Mouse (Mus musculus) spleen, adult 12 weeks (tissue): ENCODE results near the gene Ttc27.
"Not testable (repeated sequence)": the region's sequence is repeated elsewhere in the genome, so short reads cannot be mapped to it uniquely, and the experiment has no call there.

Source experiments
- DNase-seq: peaks from one replicate; pipeline ENCODE4 v3.0.0; 2022; ENCODE audit warnings: low spot score

Ttc27 gene

DNA sequence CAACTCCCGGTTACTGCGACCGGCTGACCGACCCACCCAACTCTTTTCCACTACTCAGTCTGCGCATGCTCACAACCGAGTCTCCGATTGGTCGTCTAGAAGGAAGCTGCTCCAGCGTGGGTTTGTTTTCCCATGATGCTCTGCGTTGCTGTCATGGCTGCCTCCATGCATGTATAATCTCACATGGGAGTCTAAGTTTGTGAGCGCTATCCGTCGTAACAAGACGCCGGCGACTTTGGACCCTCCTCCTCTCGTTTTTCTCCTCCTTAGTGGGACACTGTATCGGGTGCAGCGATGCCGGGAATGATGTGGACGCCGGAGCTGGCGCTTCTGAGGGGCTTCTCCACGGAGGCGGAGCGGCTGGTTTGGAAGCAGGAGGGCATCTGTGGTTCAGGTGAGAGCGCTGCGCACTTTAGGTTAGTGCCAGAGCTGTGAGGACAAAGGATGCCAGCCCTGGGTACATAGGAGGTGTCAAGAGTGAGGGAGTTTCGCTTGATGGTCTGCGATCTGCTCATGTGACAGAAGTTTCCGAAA lies at the start of gene Ttc27:
Gene Ttc27 (plus strand): TSS at position 115 of the 534 bp plus-strand sequence.
- peak; percentile 88 for DNase-seq

GRCm38 (mm10) chr17:74668010-74668409 lies 49.5 kb upstream of the Ttc27 start:
- no peak for DNase-seq

- DNase-seq: no peak
Observed at GRCm38 (mm10) chr17:74670031-74670430, 47.5 kb upstream of the Ttc27 start.

DNA sequence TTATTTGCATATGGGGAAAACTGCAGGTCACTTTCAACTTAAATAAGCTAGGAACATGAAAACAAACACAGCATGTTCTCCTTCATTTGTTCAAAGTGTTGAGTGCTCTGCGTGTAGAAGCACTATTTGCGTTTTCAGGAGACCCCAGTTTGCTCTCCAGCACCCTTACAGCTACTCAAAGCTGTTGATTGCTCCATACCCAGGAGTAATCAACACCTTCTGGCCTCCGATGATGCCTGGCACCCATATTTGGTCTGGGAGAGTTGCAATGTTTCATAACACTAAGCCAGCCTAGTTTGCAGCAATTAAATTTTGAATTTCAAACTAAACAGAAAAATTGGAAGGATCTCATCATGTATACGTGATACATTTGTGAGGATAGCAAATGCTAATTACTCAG lies 45.1 kb upstream of the Ttc27 start:
- DNase-seq: no peak

- no peak for DNase-seq
Observed at GRCm38 (mm10) chr17:74673251-74673650, 44.3 kb upstream of the Ttc27 start.

DNA sequence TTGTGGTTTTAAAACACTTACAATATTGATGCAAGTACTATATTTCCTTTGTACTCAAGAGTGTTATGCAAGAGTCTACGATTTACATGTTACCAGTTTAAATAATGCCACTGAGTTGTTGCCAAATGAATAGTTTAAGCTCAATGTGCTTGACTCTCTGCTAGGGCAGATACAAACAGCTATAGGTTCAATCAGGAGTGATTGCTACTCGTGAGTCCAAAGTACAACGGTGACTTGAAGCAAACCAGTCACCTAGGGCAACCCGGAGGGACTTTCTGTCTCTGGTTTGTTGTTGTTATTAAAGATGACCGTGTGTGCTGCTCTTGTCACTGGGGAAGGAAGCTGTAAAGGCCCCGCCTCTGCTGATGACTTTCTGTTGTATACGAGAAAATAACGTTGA lies 39.5 kb upstream of the Ttc27 start:
- DNase-seq: no peak

DNA sequence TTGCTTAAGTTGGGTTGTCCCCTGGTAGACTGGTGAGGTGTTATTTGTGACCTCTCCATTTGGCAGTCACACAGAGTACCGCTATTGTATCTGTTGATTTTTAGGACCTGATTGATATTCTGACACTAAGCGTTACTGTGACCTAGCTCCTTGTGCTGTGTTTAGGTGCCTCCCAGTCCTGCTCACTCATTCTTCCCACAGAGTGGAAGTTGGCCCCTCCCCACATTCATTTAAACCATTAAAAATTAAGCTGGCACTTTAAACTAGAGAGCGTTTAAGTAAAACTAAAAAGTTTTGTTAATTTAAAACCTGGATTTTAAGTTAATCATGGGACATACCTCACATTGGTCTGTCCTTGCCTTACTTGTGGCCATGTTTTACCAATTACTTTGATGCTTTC lies 32.6 kb upstream of the Ttc27 start:
- no peak for DNase-seq

DNA sequence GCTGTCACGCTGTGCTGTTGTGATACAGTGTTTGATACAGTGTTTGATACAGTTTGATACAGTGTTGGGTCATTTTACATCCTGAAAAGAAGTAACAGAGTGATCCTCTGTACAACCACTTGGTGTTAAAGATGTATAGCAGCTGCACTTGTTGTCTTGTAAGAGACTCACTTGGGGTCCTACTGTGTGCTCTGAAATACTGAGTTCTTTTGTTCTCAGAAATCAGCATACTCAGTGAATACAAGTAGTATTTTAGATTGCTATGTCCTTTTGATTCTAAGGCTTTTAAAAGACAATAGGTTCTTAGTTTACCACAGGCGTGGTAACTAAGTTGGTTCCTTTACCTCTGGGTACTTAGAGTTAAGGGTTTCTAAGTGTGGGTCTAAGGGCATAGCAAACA lies 29.0 kb upstream of the Ttc27 start:
- no peak for DNase-seq

DNA sequence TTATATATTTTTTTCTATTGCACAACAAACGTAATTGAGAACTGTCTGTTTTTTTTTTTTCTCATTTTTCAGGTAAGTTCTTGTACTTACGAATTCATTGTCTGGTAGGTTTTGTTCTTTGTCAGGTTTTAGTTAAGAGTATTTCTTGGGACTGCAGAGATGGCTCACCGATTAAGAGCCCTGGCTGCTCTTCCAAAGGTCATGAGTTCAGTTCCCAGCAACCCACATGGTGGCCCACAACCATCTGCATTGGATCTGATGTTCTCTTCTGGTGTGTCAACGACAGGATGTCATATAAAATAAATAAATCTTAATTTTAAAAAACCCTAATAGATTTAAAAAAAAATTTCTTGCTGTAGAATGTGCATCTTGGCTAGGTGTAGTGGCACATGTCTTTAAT lies 28.1 kb upstream of the Ttc27 start:
- DNase-seq: no peak

DNA sequence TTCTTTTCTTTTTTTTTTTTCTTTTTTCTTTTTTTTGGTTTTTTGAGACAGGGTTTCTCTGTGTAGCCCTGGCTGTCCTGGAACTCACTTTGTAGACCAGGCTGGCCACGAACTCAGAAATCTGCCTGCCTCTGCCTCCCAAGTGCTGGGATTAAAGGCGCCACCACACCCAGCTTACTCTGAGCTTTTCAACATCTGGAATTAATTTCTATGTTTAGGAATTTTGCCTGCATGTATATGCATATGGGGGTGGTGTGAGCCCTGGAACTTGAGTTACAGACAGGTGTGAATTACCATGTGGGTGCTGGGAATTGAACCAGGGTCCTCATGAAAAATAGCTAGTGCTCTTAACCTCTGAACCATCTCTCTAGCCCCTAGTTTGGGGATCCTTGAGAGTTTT lies 15.9 kb upstream of the Ttc27 start:
- not testable (repeated sequence) for DNase-seq

DNA sequence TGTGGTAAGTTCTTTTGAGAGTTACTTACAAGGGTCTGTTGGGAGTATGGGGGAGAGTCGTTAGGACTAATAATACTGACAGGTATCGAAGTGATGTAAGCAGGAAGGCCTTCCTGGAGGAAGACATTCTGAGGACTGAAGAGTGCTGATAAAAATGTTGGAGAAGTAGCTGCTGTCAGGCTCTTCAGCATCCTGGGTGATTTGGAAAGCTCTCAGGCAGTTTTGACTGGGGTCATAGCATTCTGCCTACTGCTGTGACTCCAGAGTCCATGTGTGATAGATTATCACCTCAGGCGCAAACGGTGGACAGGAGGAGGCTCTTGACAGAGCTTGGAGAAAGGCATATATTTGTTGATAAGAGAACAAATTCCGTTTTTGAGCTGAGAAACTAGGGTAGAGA lies 12.1 kb upstream of the Ttc27 start:
- DNase-seq: no peak

- no peak for DNase-seq
Observed at GRCm38 (mm10) chr17:74706593-74706992, 10.9 kb upstream of the Ttc27 start.

GRCm38 (mm10) chr17:74707637-74708152 lies 9.8 kb upstream of the Ttc27 start:
- no peak for DNase-seq

DNA sequence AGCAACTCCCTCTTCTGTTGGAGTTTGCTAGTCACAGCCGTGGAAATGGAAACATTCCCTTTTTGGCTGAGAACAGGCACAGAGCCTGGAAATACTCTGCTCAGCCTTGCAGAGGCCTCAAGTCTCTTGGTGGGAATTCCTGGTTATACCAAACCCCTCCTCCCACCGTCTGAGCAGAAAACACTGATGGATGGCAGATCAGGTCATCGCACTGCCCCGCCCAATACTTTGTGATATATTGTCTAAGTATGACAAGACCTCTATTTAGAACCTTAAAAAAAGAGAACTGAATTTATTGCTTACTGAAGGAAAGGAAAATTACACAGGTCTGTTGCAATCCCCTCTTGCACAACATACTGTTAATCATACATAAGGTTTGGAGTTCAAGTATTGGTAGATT lies 6.8 kb upstream of the Ttc27 start:
- no peak for DNase-seq

- DNase-seq: no peak
Observed at GRCm38 (mm10) chr17:74711627-74712026, 5.9 kb upstream of the Ttc27 start.

- no peak for DNase-seq
Observed at GRCm38 (mm10) chr17:74715128-74715527, 2.4 kb upstream of the Ttc27 start.

GRCm38 (mm10) chr17:74715724-74716123 lies 1.8 kb upstream of the Ttc27 start:
- no peak for DNase-seq

GRCm38 (mm10) chr17:74716643-74717042 lies 889 bp upstream of the Ttc27 start:
- DNase-seq: no peak

- DNase-seq: no peak
Observed at GRCm38 (mm10) chr17:74717091-74717617, 378 bp upstream of the Ttc27 start.

GRCm38 (mm10) chr17:74732872-74733271 lies 15.3 kb downstream of the Ttc27 start:
- DNase-seq: no peak

- no peak for DNase-seq
Observed at GRCm38 (mm10) chr17:74735392-74735791, 17.9 kb downstream of the Ttc27 start.

DNA sequence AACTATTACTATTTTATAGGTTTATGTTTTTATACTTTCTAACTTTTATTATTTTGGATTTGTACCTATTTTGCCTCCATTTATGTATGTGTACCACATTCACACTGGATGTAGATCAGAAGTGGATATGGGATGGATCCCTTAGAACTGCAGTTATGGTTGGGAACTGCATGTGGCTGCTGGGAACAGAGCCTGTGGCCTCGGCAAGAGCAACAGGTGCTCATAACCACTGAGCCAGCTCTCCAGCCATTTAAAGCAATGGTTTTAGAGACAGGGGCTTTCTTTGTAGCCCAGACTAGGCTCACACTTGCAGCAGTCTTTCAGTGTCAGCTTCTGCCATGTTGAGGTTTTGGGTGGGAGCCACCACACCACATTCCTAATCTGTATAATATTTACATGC lies 32.1 kb downstream of the Ttc27 start:
- no peak for DNase-seq

GRCm38 (mm10) chr17:74751026-74751425 lies 33.5 kb downstream of the Ttc27 start:
- DNase-seq: no peak

- no peak for DNase-seq
Observed at GRCm38 (mm10) chr17:74752906-74753627, 35.5 kb downstream of the Ttc27 start.
